Mouse (Mus musculus): ENCODE measurements at regions not wholly inside any gene's neighbourhood (a gene's known extent, or its start where the extent isn't known, plus 50 kb on each side); places are given as distances from the start of the nearest gene placed in this dataset.

- peak; percentile 96 for DNase-seq
Observed at GRCm38 (mm10) chr5:111506821-111507220, 89.7 kb downstream of the Mn1 start.

GRCm38 (mm10) chr5:111507332-111507731 lies 90.2 kb downstream of the Mn1 start:
- no peak for DNase-seq

GRCm38 (mm10) chr5:111509014-111509561 lies 91.9 kb downstream of the Mn1 start:
- DNase-seq: peak; percentile 98

GRCm38 (mm10) chr5:111509575-111510057 lies 92.5 kb downstream of the Mn1 start:
- DNase-seq: peak; percentile 95

- peak; percentile 87 for DNase-seq
Observed at GRCm38 (mm10) chr5:111510183-111510878, 93.2 kb downstream of the Mn1 start.

- no peak for DNase-seq
Observed at GRCm38 (mm10) chr5:111510879-111511231, 93.7 kb downstream of the Mn1 start.

GRCm38 (mm10) chr5:111511982-111512381 lies 94.8 kb downstream of the Mn1 start:
- DNase-seq: no peak

- no peak for DNase-seq
Observed at GRCm38 (mm10) chr5:111513976-111514375, 96.8 kb downstream of the Mn1 start.

GRCm38 (mm10) chr5:111519059-111519458 lies 101.9 kb downstream of the Mn1 start:
- DNase-seq: no peak

GRCm38 (mm10) chr5:111519500-111520041 lies 102.4 kb downstream of the Mn1 start:
- peak; percentile 88 for DNase-seq

- DNase-seq: no peak
Observed at GRCm38 (mm10) chr5:111521866-111522265, 104.7 kb downstream of the Mn1 start.

GRCm38 (mm10) chr5:111522586-111522985 lies 105.4 kb downstream of the Mn1 start:
- peak; percentile 96 for DNase-seq

GRCm38 (mm10) chr5:111527741-111528140 lies 110.6 kb downstream of the Mn1 start:
- no peak for DNase-seq

- no peak for DNase-seq
Observed at GRCm38 (mm10) chr5:111529096-111529495, 111.9 kb downstream of the Mn1 start.

- peak; percentile 98 for DNase-seq
Observed at GRCm38 (mm10) chr5:111530628-111531524, 113.7 kb downstream of the Mn1 start.

- DNase-seq: peak; percentile 95
Observed at GRCm38 (mm10) chr5:111532446-111533035, 115.4 kb downstream of the Mn1 start.

- peak; percentile 99 for DNase-seq
Observed at GRCm38 (mm10) chr5:111535978-111536377, 118.8 kb downstream of the Mn1 start.

GRCm38 (mm10) chr5:111538560-111539450 lies 121.6 kb downstream of the Mn1 start:
- DNase-seq: no peak

- no peak for DNase-seq
Observed at GRCm38 (mm10) chr5:111540486-111540885, 123.3 kb downstream of the Mn1 start.

- DNase-seq: no peak
Observed at GRCm38 (mm10) chr5:111542077-111542476, 124.9 kb downstream of the Mn1 start.

GRCm38 (mm10) chr5:111543721-111544495 lies 126.7 kb downstream of the Mn1 start:
- no peak for DNase-seq

Measured in heart, adult 11 months (tissue).